Mouse (Mus musculus): ENCODE measurements around the gene Rasal2. TPM values are rescaled to one million over a fixed set of nuclear protein-coding genes. Genes with fewer than 3 reads are reported as not detected.

Rasal2 gene
- polyA plus RNA-seq, 1 experiment from 2014 or later: 8.8 TPM

- no peak overlapping the region for H3K4me3 ChIP-seq (replicated peaks; ENCODE audit: low read length)
- H3K9me3 ChIP-seq (replicated peaks; ENCODE audit: control insufficient read depth, low read length): no peaks in the 10 kb centered on the region
- H3K4me2 ChIP-seq (ENCODE audit: low read depth, low read length): no peak overlapping the region
- no peaks in the 10 kb centered on the region for H3K27me3 ChIP-seq (ENCODE audit: control insufficient read depth, insufficient read depth, low read length)
- 88% methylated on average over 1 of the region's 1 CpGs for WGBS
- no peaks in the 10 kb centered on the region for H3K4me1 ChIP-seq (ENCODE audit: control insufficient read depth, insufficient read depth, low read length)
- no peaks in the 10 kb centered on the region for H3K36me3 ChIP-seq (ENCODE audit: control insufficient read depth, insufficient read depth, low read length)
- ATAC-seq (ENCODE audit: insufficient read depth, low FRiP score): no peak
- no peak overlapping the region for H3K27ac ChIP-seq (ENCODE audit: low read length)
- H3K9ac ChIP-seq (ENCODE audit: low read length): no peak overlapping the region
These were observed 89.3 kb downstream of the Rasal2 start for GRCm38 (mm10) chr1:157323091-157323490.

GRCm38 (mm10) chr1:157318896-157319295 is 93.5 kb downstream of the Rasal2 start:
- no peaks in the 10 kb centered on the region for H3K27me3 ChIP-seq (ENCODE audit: control insufficient read depth, insufficient read depth, low read length)
- ATAC-seq (ENCODE audit: insufficient read depth, low FRiP score): no peak
- H3K36me3 ChIP-seq (ENCODE audit: control insufficient read depth, insufficient read depth, low read length): no peaks in the 10 kb centered on the region
- H3K4me3 ChIP-seq (replicated peaks; ENCODE audit: low read length): no peak overlapping the region
- no peak overlapping the region for H3K9ac ChIP-seq (ENCODE audit: low read length)
- 77% methylated on average over 4 of the region's 4 CpGs for WGBS
- H3K9me3 ChIP-seq (replicated peaks; ENCODE audit: control insufficient read depth, low read length): no peaks in the 10 kb centered on the region
- H3K4me1 ChIP-seq (ENCODE audit: control insufficient read depth, insufficient read depth, low read length): no peaks in the 10 kb centered on the region
- no peak overlapping the region for H3K27ac ChIP-seq (ENCODE audit: low read length)
- H3K4me2 ChIP-seq (ENCODE audit: low read depth, low read length): no peak overlapping the region

- Histone ChIP-seq H3K4me1 (ENCODE audit: control insufficient read depth, insufficient read depth, low read length) (no peaks in the 10 kb centered on the region), H3K9me3 (replicated peaks; ENCODE audit: control insufficient read depth, low read length) (no peaks in the 10 kb centered on the region), H3K9ac (ENCODE audit: low read length) (no peak overlapping the region), H3K27ac (ENCODE audit: low read length) (no peak overlapping the region), H3K36me3 (ENCODE audit: control insufficient read depth, insufficient read depth, low read length) (no peaks in the 10 kb centered on the region), H3K4me3 (replicated peaks; ENCODE audit: low read length) (no peak overlapping the region), H3K27me3 (ENCODE audit: control insufficient read depth, insufficient read depth, low read length) (no peaks in the 10 kb centered on the region), H3K4me2 (ENCODE audit: low read depth, low read length) (no peak overlapping the region)
- ATAC-seq (ENCODE audit: insufficient read depth, low FRiP score): no peak
- 60% methylated on average over 1 of the region's 1 CpGs for WGBS
These were observed 111.1 kb downstream of the Rasal2 start for GRCm38 (mm10) chr1:157301266-157301665.

GRCm38 (mm10) chr1:157299559-157299958 is 112.8 kb downstream of the Rasal2 start:
- Histone ChIP-seq H3K36me3 (ENCODE audit: control insufficient read depth, insufficient read depth, low read length) (no peaks in the 10 kb centered on the region), H3K4me3 (replicated peaks; ENCODE audit: low read length) (no peak overlapping the region), H3K9ac (ENCODE audit: low read length) (no peak overlapping the region), H3K4me2 (ENCODE audit: low read depth, low read length) (no peak overlapping the region), H3K9me3 (replicated peaks; ENCODE audit: control insufficient read depth, low read length) (no peaks in the 10 kb centered on the region), H3K27ac (ENCODE audit: low read length) (no peak overlapping the region), H3K27me3 (ENCODE audit: control insufficient read depth, insufficient read depth, low read length) (no peaks in the 10 kb centered on the region), H3K4me1 (ENCODE audit: control insufficient read depth, insufficient read depth, low read length) (no peaks in the 10 kb centered on the region)
- no peak for ATAC-seq (ENCODE audit: insufficient read depth, low FRiP score)
- 69% methylated on average over 2 of the region's 2 CpGs for WGBS

- no peak for ATAC-seq (ENCODE audit: insufficient read depth, low FRiP score)
- WGBS: 70% methylated on average over 2 of the region's 2 CpGs
- no peaks in the 10 kb centered on the region for H3K4me1 ChIP-seq (ENCODE audit: control insufficient read depth, insufficient read depth, low read length)
- no peak overlapping the region for H3K9ac ChIP-seq (ENCODE audit: low read length)
- no peak overlapping the region for H3K4me2 ChIP-seq (ENCODE audit: low read depth, low read length)
- no peaks in the 10 kb centered on the region for H3K36me3 ChIP-seq (ENCODE audit: control insufficient read depth, insufficient read depth, low read length)
- no peak overlapping the region for H3K4me3 ChIP-seq (replicated peaks; ENCODE audit: low read length)
- no peaks in the 10 kb centered on the region for H3K27me3 ChIP-seq (ENCODE audit: control insufficient read depth, insufficient read depth, low read length)
- no peaks in the 10 kb centered on the region for H3K9me3 ChIP-seq (replicated peaks; ENCODE audit: control insufficient read depth, low read length)
- H3K27ac ChIP-seq (ENCODE audit: low read length): no peak overlapping the region
These were observed 113.4 kb downstream of the Rasal2 start for GRCm38 (mm10) chr1:157298990-157299389.

- ATAC-seq (ENCODE audit: insufficient read depth, low FRiP score): no peak
These were observed 115.3 kb downstream of the Rasal2 start for GRCm38 (mm10) chr1:157297137-157297536.

GRCm38 (mm10) chr1:157295868-157296267 is 116.5 kb downstream of the Rasal2 start:
- no peak overlapping the region for H3K27ac ChIP-seq (ENCODE audit: low read length)
- H3K4me1 ChIP-seq (ENCODE audit: control insufficient read depth, insufficient read depth, low read length): no peaks in the 10 kb centered on the region
- ATAC-seq (ENCODE audit: insufficient read depth, low FRiP score): no peak
- no peaks in the 10 kb centered on the region for H3K9me3 ChIP-seq (replicated peaks; ENCODE audit: control insufficient read depth, low read length)
- H3K27me3 ChIP-seq (ENCODE audit: control insufficient read depth, insufficient read depth, low read length): no peaks in the 10 kb centered on the region
- WGBS: 90% methylated on average over 3 of the region's 3 CpGs
- H3K4me2 ChIP-seq (ENCODE audit: low read depth, low read length): no peak overlapping the region
- no peak overlapping the region for H3K9ac ChIP-seq (ENCODE audit: low read length)
- H3K36me3 ChIP-seq (ENCODE audit: control insufficient read depth, insufficient read depth, low read length): no peaks in the 10 kb centered on the region
- H3K4me3 ChIP-seq (replicated peaks; ENCODE audit: low read length): no peak overlapping the region

More at GRCm38 (mm10) chr1:157297137-157297536, 115.3 kb downstream of the Rasal2 start:
- Histone ChIP-seq H3K4me1 (ENCODE audit: control insufficient read depth, insufficient read depth, low read length) (no peaks in the 10 kb centered on the region), H3K27me3 (ENCODE audit: control insufficient read depth, insufficient read depth, low read length) (no peaks in the 10 kb centered on the region), H3K9me3 (replicated peaks; ENCODE audit: control insufficient read depth, low read length) (no peaks in the 10 kb centered on the region), H3K27ac (ENCODE audit: low read length) (no peak overlapping the region), H3K4me2 (ENCODE audit: low read depth, low read length) (no peak overlapping the region), H3K4me3 (replicated peaks; ENCODE audit: low read length) (no peak overlapping the region), H3K9ac (ENCODE audit: low read length) (no peak overlapping the region), H3K36me3 (ENCODE audit: control insufficient read depth, insufficient read depth, low read length) (no peaks in the 10 kb centered on the region)
- WGBS: 61% methylated on average over 1 of the region's 1 CpGs

- no peaks in the 10 kb centered on the region for H3K27me3 ChIP-seq (ENCODE audit: control insufficient read depth, insufficient read depth, low read length)
- H3K27ac ChIP-seq (ENCODE audit: low read length): no peak overlapping the region
- no peak overlapping the region for H3K4me3 ChIP-seq (replicated peaks; ENCODE audit: low read length)
- H3K4me2 ChIP-seq (ENCODE audit: low read depth, low read length): no peak overlapping the region
- 87% methylated on average over 2 of the region's 2 CpGs for WGBS
- H3K9me3 ChIP-seq (replicated peaks; ENCODE audit: control insufficient read depth, low read length): no peaks in the 10 kb centered on the region
- no peak overlapping the region for H3K9ac ChIP-seq (ENCODE audit: low read length)
- no peaks in the 10 kb centered on the region for H3K36me3 ChIP-seq (ENCODE audit: control insufficient read depth, insufficient read depth, low read length)
- no peak for ATAC-seq (ENCODE audit: insufficient read depth, low FRiP score)
- H3K4me1 ChIP-seq (ENCODE audit: control insufficient read depth, insufficient read depth, low read length): no peaks in the 10 kb centered on the region
These were observed 122.2 kb downstream of the Rasal2 start for GRCm38 (mm10) chr1:157290173-157290572.

GRCm38 (mm10) chr1:157289251-157289650 is 123.1 kb downstream of the Rasal2 start:
- Histone ChIP-seq H3K4me3 (replicated peaks; ENCODE audit: low read length) (no peak overlapping the region), H3K9me3 (replicated peaks; ENCODE audit: control insufficient read depth, low read length) (no peaks in the 10 kb centered on the region), H3K4me1 (ENCODE audit: control insufficient read depth, insufficient read depth, low read length) (no peaks in the 10 kb centered on the region), H3K4me2 (ENCODE audit: low read depth, low read length) (no peak overlapping the region), H3K9ac (ENCODE audit: low read length) (no peak overlapping the region), H3K36me3 (ENCODE audit: control insufficient read depth, insufficient read depth, low read length) (no peaks in the 10 kb centered on the region), H3K27ac (ENCODE audit: low read length) (no peak overlapping the region), H3K27me3 (ENCODE audit: control insufficient read depth, insufficient read depth, low read length) (no peaks in the 10 kb centered on the region)
- ATAC-seq (ENCODE audit: insufficient read depth, low FRiP score): no peak
- WGBS: 75% methylated on average over 2 of the region's 2 CpGs

GRCm38 (mm10) chr1:157286561-157286960 is 125.8 kb downstream of the Rasal2 start:
- H3K4me3 ChIP-seq (replicated peaks; ENCODE audit: low read length): no peak overlapping the region
- H3K27me3 ChIP-seq (ENCODE audit: control insufficient read depth, insufficient read depth, low read length): no peaks in the 10 kb centered on the region
- no peak for ATAC-seq (ENCODE audit: insufficient read depth, low FRiP score)
- H3K9me3 ChIP-seq (replicated peaks; ENCODE audit: control insufficient read depth, low read length): no peaks in the 10 kb centered on the region
- no peaks in the 10 kb centered on the region for H3K36me3 ChIP-seq (ENCODE audit: control insufficient read depth, insufficient read depth, low read length)
- H3K4me2 ChIP-seq (ENCODE audit: low read depth, low read length): no peak overlapping the region
- no peak overlapping the region for H3K9ac ChIP-seq (ENCODE audit: low read length)
- H3K27ac ChIP-seq (ENCODE audit: low read length): no peak overlapping the region
- no peaks in the 10 kb centered on the region for H3K4me1 ChIP-seq (ENCODE audit: control insufficient read depth, insufficient read depth, low read length)
- 10% methylated on average over 4 of the region's 4 CpGs for WGBS

Measured in stomach, embryonic 16.5 days (tissue).